Mouse (Mus musculus): Measurements from ENCODE around the gene Jmy.
A peak's percentile ranks its signal among the peaks of the same experiment; 100 is the strongest.
"Not testable (repeated sequence)": the region's sequence is repeated elsewhere in the genome, so short reads cannot be mapped to it uniquely, and the experiment has no call there.

Gene Jmy

GRCm38 (mm10) chr13:93499167-93499972, at the start of gene Jmy:
Gene Jmy, minus strand, starts transcription at chr13:93499808.
- DNase-seq (ENCODE audit: low spot score in 2 of 2): peak; percentile 78 to 80

- no peak for DNase-seq (ENCODE audit: low spot score in 2 of 2)
These were observed 48.0 kb upstream of the Jmy start for GRCm38 (mm10) chr13:93547641-93548040.

GRCm38 (mm10) chr13:93546011-93546410, 46.4 kb upstream of the Jmy start:
- no peak for DNase-seq (ENCODE audit: low spot score in 2 of 2)

GRCm38 (mm10) chr13:93544274-93544673, 44.7 kb upstream of the Jmy start:
- no peak for DNase-seq (ENCODE audit: low spot score in 2 of 2)

- no peak for DNase-seq (ENCODE audit: low spot score in 2 of 2)
These were observed 39.7 kb upstream of the Jmy start for GRCm38 (mm10) chr13:93539311-93539710.

GRCm38 (mm10) chr13:93518753-93519319, 19.2 kb upstream of the Jmy start:
- DNase-seq (ENCODE audit: low spot score in 2 of 2): no peak

GRCm38 (mm10) chr13:93517223-93517622, 17.6 kb upstream of the Jmy start:
- no peak for DNase-seq (ENCODE audit: low spot score in 2 of 2)

GRCm38 (mm10) chr13:93514000-93514795, 14.6 kb upstream of the Jmy start:
- DNase-seq (ENCODE audit: low spot score in 2 of 2): no peak

GRCm38 (mm10) chr13:93510447-93511180, 11.0 kb upstream of the Jmy start:
- DNase-seq (ENCODE audit: low spot score in 2 of 2): no peak

GRCm38 (mm10) chr13:93506920-93507319, 7.3 kb upstream of the Jmy start:
- not testable (repeated sequence) for DNase-seq (ENCODE audit: low spot score in 2 of 2)

GRCm38 (mm10) chr13:93501724-93502123, 2.1 kb upstream of the Jmy start:
- no peak for DNase-seq (ENCODE audit: low spot score in 2 of 2)

GRCm38 (mm10) chr13:93499973-93500633, 495 bp upstream of the Jmy start:
- DNase-seq (ENCODE audit: low spot score in 2 of 2): peak in 1 of 2 experiments; percentile 73

GRCm38 (mm10) chr13:93498211-93499166, 1.1 kb downstream of the Jmy start:
- peak; percentile 11 to 53 for DNase-seq (ENCODE audit: low spot score in 2 of 2)

- no peak for DNase-seq (ENCODE audit: low spot score in 2 of 2)
These were observed 2.6 kb downstream of the Jmy start for GRCm38 (mm10) chr13:93496977-93497376.

- DNase-seq (ENCODE audit: low spot score in 2 of 2): no peak
These were observed 11.1 kb downstream of the Jmy start for GRCm38 (mm10) chr13:93488510-93488909.

- no peak for DNase-seq (ENCODE audit: low spot score in 2 of 2)
These were observed 11.9 kb downstream of the Jmy start for GRCm38 (mm10) chr13:93487734-93488133.

- DNase-seq (ENCODE audit: low spot score in 2 of 2): no peak
These were observed 15.3 kb downstream of the Jmy start for GRCm38 (mm10) chr13:93484276-93484675.

- no peak for DNase-seq (ENCODE audit: low spot score in 2 of 2)
These were observed 18.5 kb downstream of the Jmy start for GRCm38 (mm10) chr13:93481110-93481509.

GRCm38 (mm10) chr13:93478344-93478743, 21.3 kb downstream of the Jmy start:
- DNase-seq (ENCODE audit: low spot score in 2 of 2): no peak

- no peak for DNase-seq (ENCODE audit: low spot score in 2 of 2)
These were observed 31.3 kb downstream of the Jmy start for GRCm38 (mm10) chr13:93468355-93468754.

Data from urinary bladder, adult 18-20 months (tissue).